Mouse (Mus musculus): ENCODE results near the gene Nek6.

The Nek6 gene

GRCm38 (mm10) chr2:38628801-38629200 lies 117.4 kb downstream of the Nek6 start:
- DNase-seq, result peak; percentile 67

- DNase-seq, result peak; percentile 74
These were observed 118.0 kb downstream of the Nek6 start for GRCm38 (mm10) chr2:38629451-38629850.

GRCm38 (mm10) chr2:38630574-38630973 lies 119.1 kb downstream of the Nek6 start:
- DNase-seq, result peak; percentile 23

GRCm38 (mm10) chr2:38637716-38638267 lies 126.3 kb downstream of the Nek6 start:
- DNase-seq, result peak; percentile 50

- DNase-seq, result peak; percentile 34
These were observed 130.3 kb downstream of the Nek6 start for GRCm38 (mm10) chr2:38641761-38642160.

- DNase-seq, result peak; percentile 98
These were observed 132.4 kb downstream of the Nek6 start, which contains the start of gene Psmb7 for GRCm38 (mm10) chr2:38643625-38644427. TSS of gene Psmb7 (minus strand) at chr2:38644087.
